Mouse (Mus musculus): ENCODE data around the gene Art3.

DNA sequence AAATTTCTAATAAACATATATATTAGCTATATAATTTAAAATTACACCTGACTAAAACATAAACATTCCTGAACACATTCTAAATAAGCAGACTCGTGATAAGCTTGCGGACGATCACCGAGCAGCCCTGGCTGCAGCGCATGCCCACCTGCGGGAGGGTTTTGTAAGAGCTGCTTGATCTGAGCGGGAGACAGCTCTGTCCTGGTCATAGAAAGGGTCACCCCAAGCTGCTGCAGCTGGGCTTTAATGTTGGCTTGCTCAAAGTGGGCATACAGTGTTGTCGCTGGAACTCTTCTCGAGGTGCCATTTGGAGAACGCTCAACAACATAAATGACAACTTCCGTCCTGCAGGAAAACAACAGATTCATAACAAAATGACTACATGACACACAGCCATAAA, 92.5 kb downstream of the Art3 start:
- no peak for TF ChIP-seq POLR2A (IDR thresholded peaks at IDR 0.05; ENCODE audit: borderline replicate concordance, extremely low read depth, low read depth, low read length)
- no peak for TF ChIP-seq CTCF (IDR thresholded peaks at IDR 0.05; ENCODE audit: insufficient read depth, low read length)
